Mouse (Mus musculus): ENCODE measurements around the gene Zfp13. TPM values are rescaled to one million over a fixed set of nuclear protein-coding genes. Genes with fewer than 3 reads are reported as not detected.

Gene Zfp13
- polyA plus RNA-seq, 1 experiment from 2014 or later: 12.9 TPM

DNA sequence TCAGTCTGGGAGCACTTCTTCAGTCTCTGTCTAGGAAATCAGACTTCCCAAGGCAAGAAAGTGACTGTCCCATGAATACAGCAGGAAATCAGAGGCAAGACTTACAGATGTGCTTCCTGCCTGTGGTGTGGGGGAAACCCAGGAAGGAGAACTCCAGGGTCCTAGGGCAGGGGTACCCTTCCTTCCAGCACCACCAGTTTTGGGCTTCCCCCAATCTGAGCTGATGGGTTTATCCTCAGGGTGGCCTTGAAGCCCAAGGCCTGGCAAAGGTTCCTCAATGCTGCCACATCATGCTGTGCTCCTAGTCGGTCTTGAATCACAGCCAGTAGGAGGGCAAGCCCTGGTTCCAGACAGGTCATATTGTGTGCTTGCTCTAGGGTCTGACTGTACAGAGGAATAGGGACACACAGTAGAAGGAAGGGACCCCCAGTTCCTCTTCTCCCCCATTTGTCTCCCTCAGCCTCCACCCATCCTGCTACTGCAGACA, 45.6 kb downstream of the Zfp13 start:
- Histone ChIP-seq H3K4me1 (replicated peaks; ENCODE audit: control insufficient read depth, insufficient read depth, low read length) (peaks cover 11% of the 10 kb centered on the region), H3K4me3 (ENCODE audit: low read length) (no peak overlapping the region), H3K9me3 (ENCODE audit: control insufficient read depth, low read length) (no peaks in the 10 kb centered on the region), H3K27me3 (ENCODE audit: control insufficient read depth, insufficient read depth, low read depth, low read length) (no peaks in the 10 kb centered on the region), H3K9ac (ENCODE audit: low read length) (no peak overlapping the region), H3K36me3 (ENCODE audit: control insufficient read depth, insufficient read depth, low read length) (peaks cover 21% of the 10 kb centered on the region), H3K27ac (ENCODE audit: low read length) (no peak overlapping the region), H3K4me2 (ENCODE audit: low read depth, low read length) (no peak overlapping the region)
- WGBS: 83% methylated on average over 1 of the region's 1 CpGs
- no peak for ATAC-seq (ENCODE audit: low read depth)

DNA sequence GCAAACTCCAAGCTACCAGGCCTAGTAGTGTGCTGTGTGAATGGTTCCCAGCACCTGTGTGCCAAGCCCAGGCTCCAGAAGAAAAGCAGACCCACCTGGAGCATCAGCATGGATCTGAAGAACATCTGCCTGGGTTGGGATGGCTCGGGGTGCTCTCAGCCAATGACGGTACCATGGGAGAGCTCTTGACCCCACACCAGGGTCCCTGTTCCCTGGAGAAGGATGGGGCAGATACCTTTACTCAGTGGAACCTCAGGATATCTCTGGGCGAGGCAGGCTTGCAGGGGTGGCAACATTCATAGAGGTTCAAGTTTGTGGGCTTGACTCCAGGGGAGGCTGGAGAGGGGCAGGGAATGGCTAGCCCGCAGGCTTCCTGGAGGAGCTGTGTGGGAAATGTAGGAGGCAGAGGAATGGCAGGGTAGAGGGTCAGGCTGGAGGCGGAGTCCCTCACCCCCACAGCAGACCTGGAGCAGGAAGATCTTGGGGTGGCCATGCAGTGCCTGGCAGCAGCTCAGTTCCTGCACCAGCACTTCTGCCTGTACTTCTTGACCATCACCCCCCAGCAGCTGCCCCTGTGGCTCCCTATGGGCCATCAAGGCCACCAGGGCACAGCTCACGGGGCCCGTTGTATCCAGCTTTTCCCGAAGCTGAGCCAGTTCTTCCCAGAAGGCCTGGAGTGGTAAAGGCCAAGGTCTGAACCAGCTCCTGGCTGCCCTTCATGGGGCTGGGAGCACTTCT, 46.2 kb downstream of the Zfp13 start:
- H3K27me3 ChIP-seq (ENCODE audit: control insufficient read depth, insufficient read depth, low read depth, low read length): no peaks in the 10 kb centered on the region
- H3K9me3 ChIP-seq (ENCODE audit: control insufficient read depth, low read length): no peaks in the 10 kb centered on the region
- ATAC-seq (ENCODE audit: low read depth): no peak
- H3K4me1 ChIP-seq (replicated peaks; ENCODE audit: control insufficient read depth, insufficient read depth, low read length): peaks cover 11% of the 10 kb centered on the region
- H3K36me3 ChIP-seq (ENCODE audit: control insufficient read depth, insufficient read depth, low read length): peaks cover 16% of the 10 kb centered on the region
- WGBS: 83% methylated on average over 8 of the region's 8 CpGs
- no peak overlapping the region for H3K4me3 ChIP-seq (ENCODE audit: low read length)
- no peak overlapping the region for H3K9ac ChIP-seq (ENCODE audit: low read length)
- H3K27ac ChIP-seq (ENCODE audit: low read length): no peak overlapping the region
- H3K4me2 ChIP-seq (ENCODE audit: low read depth, low read length): no peak overlapping the region

- Histone ChIP-seq H3K4me3 (ENCODE audit: low read length) (no peak overlapping the region), H3K9ac (ENCODE audit: low read length) (no peak overlapping the region), H3K27ac (ENCODE audit: low read length) (no peak overlapping the region), H3K4me2 (ENCODE audit: low read depth, low read length) (no peak overlapping the region), H3K36me3 (ENCODE audit: control insufficient read depth, insufficient read depth, low read length) (peaks cover 5% of the 10 kb centered on the region; the same call in 1 of the 2 replicates), H3K27me3 (ENCODE audit: control insufficient read depth, insufficient read depth, low read depth, low read length) (no peaks in the 10 kb centered on the region), H3K9me3 (ENCODE audit: control insufficient read depth, low read length) (no peaks in the 10 kb centered on the region), H3K4me1 (replicated peaks; ENCODE audit: control insufficient read depth, insufficient read depth, low read length) (peaks cover 11% of the 10 kb centered on the region)
- 50% methylated on average over 5 of the region's 5 CpGs for WGBS
- no peak for ATAC-seq (ENCODE audit: low read depth)
Measured at GRCm38 (mm10) chr17:23551963-23552362, 47.3 kb downstream of the Zfp13 start.

- no peak for ATAC-seq (ENCODE audit: low read depth)
- Histone ChIP-seq H3K9ac (ENCODE audit: low read length) (peak overlapping the region; percentile 67), H3K36me3 (ENCODE audit: control insufficient read depth, insufficient read depth, low read length) (0 out of 2 replicates have a peak, but pooled peaks cover 5% of the 10 kb centered on the region), H3K4me1 (replicated peaks; ENCODE audit: control insufficient read depth, insufficient read depth, low read length) (peaks cover 11% of the 10 kb centered on the region), H3K27me3 (ENCODE audit: control insufficient read depth, insufficient read depth, low read depth, low read length) (no peaks in the 10 kb centered on the region), H3K4me3 (ENCODE audit: low read length) (peak overlapping the region; percentile 57), H3K27ac (ENCODE audit: low read length) (peak overlapping the region; percentile 70), H3K4me2 (ENCODE audit: low read depth, low read length) (peak overlapping the region; percentile 82), H3K9me3 (ENCODE audit: control insufficient read depth, low read length) (no peaks in the 10 kb centered on the region)
Measured at GRCm38 (mm10) chr17:23551416-23551815, 47.9 kb downstream of the Zfp13 start.

- H3K9me3 ChIP-seq (ENCODE audit: control insufficient read depth, low read length): no peaks in the 10 kb centered on the region
- WGBS: under 1% methylated on average over 15 of the region's 15 CpGs
- peak overlapping the region; percentile 67 for H3K9ac ChIP-seq (ENCODE audit: low read length)
- peak; percentile 20 for ATAC-seq (ENCODE audit: low read depth)
- peak overlapping the region; percentile 70 for H3K27ac ChIP-seq (ENCODE audit: low read length)
- H3K4me1 ChIP-seq (replicated peaks; ENCODE audit: control insufficient read depth, insufficient read depth, low read length): peaks cover 11% of the 10 kb centered on the region
- H3K4me2 ChIP-seq (ENCODE audit: low read depth, low read length): peak overlapping the region; percentile 82
- 0 out of 2 replicates have a peak, but pooled peaks cover under 1% of the 10 kb centered on the region for H3K36me3 ChIP-seq (ENCODE audit: control insufficient read depth, insufficient read depth, low read length)
- peak overlapping the region; percentile 57 for H3K4me3 ChIP-seq (ENCODE audit: low read length)
- no peaks in the 10 kb centered on the region for H3K27me3 ChIP-seq (ENCODE audit: control insufficient read depth, insufficient read depth, low read depth, low read length)
Measured at GRCm38 (mm10) chr17:23550856-23551255, 48.4 kb downstream of the Zfp13 start.

GRCm38 (mm10) chr17:23550188-23550791, 49.0 kb downstream of the Zfp13 start:
- peaks cover 11% of the 10 kb centered on the region for H3K4me1 ChIP-seq (replicated peaks; ENCODE audit: control insufficient read depth, insufficient read depth, low read length)
- H3K4me3 ChIP-seq (ENCODE audit: low read length): peak overlapping the region; percentile 57
- H3K27me3 ChIP-seq (ENCODE audit: control insufficient read depth, insufficient read depth, low read depth, low read length): no peaks in the 10 kb centered on the region
- H3K9me3 ChIP-seq (ENCODE audit: control insufficient read depth, low read length): no peaks in the 10 kb centered on the region
- peak overlapping the region; percentile 82 for H3K4me2 ChIP-seq (ENCODE audit: low read depth, low read length)
- peak overlapping the region; percentile 67 for H3K9ac ChIP-seq (ENCODE audit: low read length)
- ATAC-seq (ENCODE audit: low read depth): peak; percentile 73
- H3K27ac ChIP-seq (ENCODE audit: low read length): peak overlapping the region; percentile 70
- WGBS: 1% methylated on average over 22 of the region's 22 CpGs
- no peaks in the 10 kb centered on the region for H3K36me3 ChIP-seq (ENCODE audit: control insufficient read depth, insufficient read depth, low read length)

GRCm38 (mm10) chr17:23549441-23549840, 49.8 kb downstream of the Zfp13 start:
- Histone ChIP-seq H3K27ac (ENCODE audit: low read length) (no peak overlapping the region), H3K9ac (ENCODE audit: low read length) (peak overlapping the region; percentile 23), H3K4me1 (replicated peaks; ENCODE audit: control insufficient read depth, insufficient read depth, low read length) (peaks cover 11% of the 10 kb centered on the region), H3K27me3 (ENCODE audit: control insufficient read depth, insufficient read depth, low read depth, low read length) (no peaks in the 10 kb centered on the region), H3K36me3 (ENCODE audit: control insufficient read depth, insufficient read depth, low read length) (no peaks in the 10 kb centered on the region), H3K4me2 (ENCODE audit: low read depth, low read length) (peak overlapping the region; percentile 82), H3K4me3 (ENCODE audit: low read length) (peak overlapping the region; percentile 57), H3K9me3 (ENCODE audit: control insufficient read depth, low read length) (no peaks in the 10 kb centered on the region)
- WGBS: 4% methylated on average over 9 of the region's 9 CpGs
- ATAC-seq (ENCODE audit: low read depth): no peak

DNA sequence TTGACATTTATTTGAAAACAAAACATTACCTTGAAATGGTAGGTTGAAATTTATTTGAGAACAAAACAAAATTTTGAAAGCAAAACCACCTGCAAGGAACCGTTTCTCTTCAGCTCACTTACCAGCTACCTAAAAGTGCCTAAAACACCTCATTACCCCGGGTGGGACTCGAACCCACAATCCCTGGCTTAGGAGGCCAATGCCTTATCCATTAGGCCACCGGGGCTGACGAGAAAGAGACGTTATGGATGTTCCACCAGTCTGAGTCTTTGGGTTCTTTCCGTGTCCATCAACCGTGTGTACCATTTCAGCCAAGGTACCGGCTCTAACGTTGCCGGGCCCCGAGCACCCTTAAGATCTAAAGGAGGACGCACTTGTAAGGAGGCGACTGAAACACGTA, 50.7 kb downstream of the Zfp13 start:
- H3K9me3 ChIP-seq (ENCODE audit: control insufficient read depth, low read length): no peaks in the 10 kb centered on the region
- no peak overlapping the region for H3K27ac ChIP-seq (ENCODE audit: low read length)
- H3K9ac ChIP-seq (ENCODE audit: low read length): peak overlapping the region; percentile 17
- H3K4me3 ChIP-seq (ENCODE audit: low read length): peak overlapping the region; percentile 57
- H3K36me3 ChIP-seq (ENCODE audit: control insufficient read depth, insufficient read depth, low read length): no peaks in the 10 kb centered on the region
- no peaks in the 10 kb centered on the region for H3K27me3 ChIP-seq (ENCODE audit: control insufficient read depth, insufficient read depth, low read depth, low read length)
- under 1% methylated on average over 15 of the region's 15 CpGs for WGBS
- H3K4me2 ChIP-seq (ENCODE audit: low read depth, low read length): peak overlapping the region; percentile 82
- H3K4me1 ChIP-seq (replicated peaks; ENCODE audit: control insufficient read depth, insufficient read depth, low read length): peaks cover 15% of the 10 kb centered on the region
- peak; percentile 4; the same call in 1 of the 2 replicates for ATAC-seq (ENCODE audit: low read depth)

DNA sequence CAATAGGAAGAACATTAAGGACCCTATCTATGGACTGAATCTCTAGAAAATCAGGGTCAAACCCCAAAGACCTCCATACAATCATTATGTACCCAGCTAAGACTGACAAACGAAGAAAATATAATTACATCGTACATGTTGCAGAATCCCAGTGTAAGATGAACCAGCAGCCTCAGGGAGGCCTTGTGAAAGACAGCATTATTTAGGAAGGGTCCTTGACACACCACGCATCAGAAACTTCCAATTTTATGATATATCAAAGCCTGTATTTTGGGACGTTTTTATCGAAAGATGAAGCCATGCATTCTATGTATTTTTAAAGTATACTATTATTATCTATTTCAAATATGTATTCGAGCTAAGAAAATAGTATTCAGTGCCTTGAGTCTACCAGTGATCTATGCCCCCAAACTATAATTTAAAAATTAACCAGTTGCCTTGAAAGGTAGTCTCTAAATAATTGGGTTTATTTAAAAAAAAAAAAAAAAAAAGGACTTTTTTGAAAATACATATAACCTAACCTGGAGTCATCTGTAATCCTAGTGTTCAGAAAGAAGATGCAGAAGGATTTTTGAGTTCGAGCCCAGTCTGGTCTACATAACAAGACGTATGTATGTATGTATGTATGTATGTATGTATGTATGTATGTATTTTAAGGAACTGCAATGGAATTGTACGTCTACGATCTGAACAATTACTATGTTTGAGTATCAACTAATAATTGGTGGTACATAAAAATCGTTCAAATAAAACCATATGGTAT, 51.4 kb downstream of the Zfp13 start:
- H3K9me3 ChIP-seq (ENCODE audit: control insufficient read depth, low read length): no peaks in the 10 kb centered on the region
- 44% methylated on average over 11 of the region's 11 CpGs for WGBS
- no peak overlapping the region for H3K27ac ChIP-seq (ENCODE audit: low read length)
- ATAC-seq (ENCODE audit: low read depth): no peak
- peak overlapping the region; percentile 82; the same call in 1 of the 2 replicates for H3K4me2 ChIP-seq (ENCODE audit: low read depth, low read length)
- H3K4me1 ChIP-seq (replicated peaks; ENCODE audit: control insufficient read depth, insufficient read depth, low read length): peaks cover 20% of the 10 kb centered on the region
- H3K36me3 ChIP-seq (ENCODE audit: control insufficient read depth, insufficient read depth, low read length): no peaks in the 10 kb centered on the region
- H3K4me3 ChIP-seq (ENCODE audit: low read length): no peak overlapping the region
- no peak overlapping the region for H3K9ac ChIP-seq (ENCODE audit: low read length)
- H3K27me3 ChIP-seq (ENCODE audit: control insufficient read depth, insufficient read depth, low read depth, low read length): no peaks in the 10 kb centered on the region

All from lung, embryonic 16.5 days (tissue).